Mouse (Mus musculus) lung, adult 2 months (tissue): ENCODE data around the gene E2f3.

ENCODE experiments used
- CTCF ChIP-seq: fragments of 200-500 bp; IDR thresholded peaks from 2 replicates; pipeline ENCODE4 v1.5.1; 2011; ENCODE audit warnings: mild to moderate bottlenecking, low read length, control low read depth; ENCODE audit not compliant: insufficient read depth
- POLR2A ChIP-seq: fragments of 200-500 bp; IDR thresholded peaks from 2 replicates; pipeline ENCODE4 v1.6.1; 2011; ENCODE audit warnings: low read depth, mild to moderate bottlenecking, control low read depth, low read length, borderline replicate concordance; ENCODE audit errors: extremely low read depth

GRCm38 (mm10) chr13:29979140-29979564, 6.7 kb downstream of the E2f3 start:
- no peak for TF ChIP-seq CTCF
- TF ChIP-seq POLR2A = no peak
